Mouse (Mus musculus): Measurements from ENCODE around the gene Rpgrip1l.

Rpgrip1l gene

GRCm38 (mm10) chr8:91201184-91201583 is 111.9 kb downstream of the Rpgrip1l start:
- TF ChIP-seq CTCF (conservative IDR thresholded peaks at IDR 0.05; ENCODE audit: low read length) = peak; percentile 11; the same call in 1 of the 2 replicates
- TF ChIP-seq POU5F1 (IDR thresholded peaks at IDR 0.05; ENCODE audit: borderline replicate concordance, low read length) = no peak
- H3K4me1 ChIP-seq (replicated peaks; ENCODE audit: low read depth, low read length) = no peaks in the 10 kb centered on the region
- no peaks in the 10 kb centered on the region for H3K36me3 ChIP-seq (ENCODE audit: insufficient read depth, low read length)

GRCm38 (mm10) chr8:91199876-91200275 is 113.2 kb downstream of the Rpgrip1l start, which contains the start of gene Aktip:
Aktip (minus strand) TSS chr8:91199976.
- Histone ChIP-seq H3K36me3 (ENCODE audit: insufficient read depth, low read length) (no peaks in the 10 kb centered on the region), H3K4me1 (replicated peaks; ENCODE audit: low read depth, low read length) (no peaks in the 10 kb centered on the region), H3K4me3 (replicated peaks; ENCODE audit: low read length) (no peak within 1 kb of the TSS), H3K27me3 (ENCODE audit: insufficient read depth, low read length) (peaks cover 14% of the 10 kb centered on the region), H3K9me3 (ENCODE audit: low read length) (no peaks in the 10 kb centered on the region)
- TF ChIP-seq CTCF (conservative IDR thresholded peaks at IDR 0.05; ENCODE audit: low read length) (no peak), NANOG (IDR thresholded peaks at IDR 0.05; ENCODE audit: borderline replicate concordance, low read length) (no peak), POU5F1 (IDR thresholded peaks at IDR 0.05; ENCODE audit: borderline replicate concordance, low read length) (no peak)

More at GRCm38 (mm10) chr8:91201184-91201583, 111.9 kb downstream of the Rpgrip1l start:
- Histone ChIP-seq H3K4me3 (replicated peaks; ENCODE audit: low read length) (no peak overlapping the region), H3K27me3 (ENCODE audit: insufficient read depth, low read length) (0 out of 2 replicates have a peak, but pooled peaks cover 7% of the 10 kb centered on the region), H3K9me3 (ENCODE audit: low read length) (no peaks in the 10 kb centered on the region)

GRCm38 (mm10) chr8:91198036-91198435 is 115.0 kb downstream of the Rpgrip1l start:
- H3K27me3 ChIP-seq (ENCODE audit: insufficient read depth, low read length) = peaks cover 29% of the 10 kb centered on the region
- H3K4me3 ChIP-seq (replicated peaks; ENCODE audit: low read length) = no peak overlapping the region
- no peaks in the 10 kb centered on the region for H3K36me3 ChIP-seq (ENCODE audit: insufficient read depth, low read length)
- no peaks in the 10 kb centered on the region for H3K9me3 ChIP-seq (ENCODE audit: low read length)
- no peak for TF ChIP-seq POU5F1 (IDR thresholded peaks at IDR 0.05; ENCODE audit: borderline replicate concordance, low read length)
- no peak for TF ChIP-seq NANOG (IDR thresholded peaks at IDR 0.05; ENCODE audit: borderline replicate concordance, low read length)
- no peak for TF ChIP-seq CTCF (conservative IDR thresholded peaks at IDR 0.05; ENCODE audit: low read length)
- no peaks in the 10 kb centered on the region for H3K4me1 ChIP-seq (replicated peaks; ENCODE audit: low read depth, low read length)

GRCm38 (mm10) chr8:91197233-91197632 is 115.8 kb downstream of the Rpgrip1l start:
- Histone ChIP-seq H3K9me3 (ENCODE audit: low read length) (no peaks in the 10 kb centered on the region), H3K4me1 (replicated peaks; ENCODE audit: low read depth, low read length) (no peaks in the 10 kb centered on the region), H3K36me3 (ENCODE audit: insufficient read depth, low read length) (no peaks in the 10 kb centered on the region), H3K4me3 (replicated peaks; ENCODE audit: low read length) (no peak overlapping the region), H3K27me3 (ENCODE audit: insufficient read depth, low read length) (peaks cover 29% of the 10 kb centered on the region)
- TF ChIP-seq POU5F1 (IDR thresholded peaks at IDR 0.05; ENCODE audit: borderline replicate concordance, low read length) (no peak), CTCF (conservative IDR thresholded peaks at IDR 0.05; ENCODE audit: low read length) (no peak), NANOG (IDR thresholded peaks at IDR 0.05; ENCODE audit: borderline replicate concordance, low read length) (no peak)

GRCm38 (mm10) chr8:91196661-91197060 is 116.4 kb downstream of the Rpgrip1l start:
- TF ChIP-seq CTCF (conservative IDR thresholded peaks at IDR 0.05; ENCODE audit: low read length) = peak; percentile 42
- no peak for TF ChIP-seq NANOG (IDR thresholded peaks at IDR 0.05; ENCODE audit: borderline replicate concordance, low read length)
- no peaks in the 10 kb centered on the region for H3K4me1 ChIP-seq (replicated peaks; ENCODE audit: low read depth, low read length)
- H3K9me3 ChIP-seq (ENCODE audit: low read length) = no peaks in the 10 kb centered on the region
- H3K27me3 ChIP-seq (ENCODE audit: insufficient read depth, low read length) = peaks cover 29% of the 10 kb centered on the region
- no peak overlapping the region for H3K4me3 ChIP-seq (replicated peaks; ENCODE audit: low read length)
- no peaks in the 10 kb centered on the region for H3K36me3 ChIP-seq (ENCODE audit: insufficient read depth, low read length)

- no peak for TF ChIP-seq NANOG (IDR thresholded peaks at IDR 0.05; ENCODE audit: borderline replicate concordance, low read length)
- TF ChIP-seq CTCF (conservative IDR thresholded peaks at IDR 0.05; ENCODE audit: low read length) = no peak
- no peak for TF ChIP-seq POU5F1 (IDR thresholded peaks at IDR 0.05; ENCODE audit: borderline replicate concordance, low read length)
- Histone ChIP-seq H3K4me3 (replicated peaks; ENCODE audit: low read length) (no peak overlapping the region), H3K36me3 (ENCODE audit: insufficient read depth, low read length) (no peaks in the 10 kb centered on the region), H3K4me1 (replicated peaks; ENCODE audit: low read depth, low read length) (peaks cover 4% of the 10 kb centered on the region; the same call in 1 of the 2 replicates), H3K27me3 (ENCODE audit: insufficient read depth, low read length) (peaks cover 37% of the 10 kb centered on the region), H3K9me3 (ENCODE audit: low read length) (no peaks in the 10 kb centered on the region)
Observed at GRCm38 (mm10) chr8:91194081-91194480, 119.0 kb downstream of the Rpgrip1l start.

- Histone ChIP-seq H3K9me3 (ENCODE audit: low read length) (no peaks in the 10 kb centered on the region), H3K4me1 (replicated peaks; ENCODE audit: low read depth, low read length) (peaks cover 4% of the 10 kb centered on the region; the same call in 1 of the 2 replicates), H3K4me3 (replicated peaks; ENCODE audit: low read length) (no peak overlapping the region), H3K27me3 (ENCODE audit: insufficient read depth, low read length) (peaks cover 30% of the 10 kb centered on the region), H3K36me3 (ENCODE audit: insufficient read depth, low read length) (no peaks in the 10 kb centered on the region)
- TF ChIP-seq NANOG (IDR thresholded peaks at IDR 0.05; ENCODE audit: borderline replicate concordance, low read length) (no peak), CTCF (conservative IDR thresholded peaks at IDR 0.05; ENCODE audit: low read length) (no peak), POU5F1 (IDR thresholded peaks at IDR 0.05; ENCODE audit: borderline replicate concordance, low read length) (no peak)
Observed at GRCm38 (mm10) chr8:91192941-91193340, 120.1 kb downstream of the Rpgrip1l start.

GRCm38 (mm10) chr8:91190816-91191340 is 122.2 kb downstream of the Rpgrip1l start:
- H3K4me3 ChIP-seq (replicated peaks; ENCODE audit: low read length) = 0 out of 2 replicates have a peak overlapping the region, but pooled peaks have one; percentile 13
- TF ChIP-seq NANOG (IDR thresholded peaks at IDR 0.05; ENCODE audit: borderline replicate concordance, low read length) (no peak), CTCF (conservative IDR thresholded peaks at IDR 0.05; ENCODE audit: low read length) (no peak), POU5F1 (IDR thresholded peaks at IDR 0.05; ENCODE audit: borderline replicate concordance, low read length) (no peak)
- H3K27me3 ChIP-seq (ENCODE audit: insufficient read depth, low read length) = peaks cover 30% of the 10 kb centered on the region

GRCm38 (mm10) chr8:91188152-91188551 is 124.9 kb downstream of the Rpgrip1l start:
- H3K9me3 ChIP-seq (ENCODE audit: low read length) = no peaks in the 10 kb centered on the region
- no peaks in the 10 kb centered on the region for H3K36me3 ChIP-seq (ENCODE audit: insufficient read depth, low read length)
- H3K27me3 ChIP-seq (ENCODE audit: insufficient read depth, low read length) = peaks cover 8% of the 10 kb centered on the region
- peaks cover 4% of the 10 kb centered on the region; the same call in 1 of the 2 replicates for H3K4me1 ChIP-seq (replicated peaks; ENCODE audit: low read depth, low read length)
- no peak overlapping the region for H3K4me3 ChIP-seq (replicated peaks; ENCODE audit: low read length)
- TF ChIP-seq POU5F1 (IDR thresholded peaks at IDR 0.05; ENCODE audit: borderline replicate concordance, low read length) (no peak), NANOG (IDR thresholded peaks at IDR 0.05; ENCODE audit: borderline replicate concordance, low read length) (no peak), CTCF (conservative IDR thresholded peaks at IDR 0.05; ENCODE audit: low read length) (no peak)

More at GRCm38 (mm10) chr8:91190816-91191340, 122.2 kb downstream of the Rpgrip1l start:
- no peaks in the 10 kb centered on the region for H3K9me3 ChIP-seq (ENCODE audit: low read length)
- H3K4me1 ChIP-seq (replicated peaks; ENCODE audit: low read depth, low read length) = peaks cover 4% of the 10 kb centered on the region; the same call in 1 of the 2 replicates
- no peaks in the 10 kb centered on the region for H3K36me3 ChIP-seq (ENCODE audit: insufficient read depth, low read length)
